Mouse (Mus musculus) megakaryocyte, adult 5-6 weeks (primary cell): ENCODE measurements around the gene Alkbh8. TPM values are rescaled to one million over a fixed set of nuclear protein-coding genes. Genes with fewer than 3 reads are reported as not detected.
A peak's percentile ranks its signal among the peaks of the same experiment; 100 is the strongest.
"Not testable (repeated sequence)": the region's sequence is repeated elsewhere in the genome, so short reads cannot be mapped to it uniquely, and the experiment has no call there.

Source experiments
- ATAC-seq: 2 replicates; pipeline ENCODE4 v1.8.0; 2016; ENCODE audit warnings: mild to moderate bottlenecking, inconsistent platforms; ENCODE audit not compliant: poor library complexity, severe bottlenecking
- total RNA-seq, 2 experiments: library from RNA; stranded (forward) in 1 of 2; stranded (reverse) in 1 of 2; fragments of 153-499, 151-499 nt in 1 of 2; fragments of 221-1000, 200-1000 nt in 1 of 2; gene quantifications; 2 replicates each; pipeline versions ENCODE4 v1.2.3 to v1.2.4; 2015 to 2017

Alkbh8 gene
- total RNA-seq (2015) (6.8 and 8.0 TPM in 2 replicates), total RNA-seq (2017) (8.7 and 9.0 TPM in 2 replicates)

DNA sequence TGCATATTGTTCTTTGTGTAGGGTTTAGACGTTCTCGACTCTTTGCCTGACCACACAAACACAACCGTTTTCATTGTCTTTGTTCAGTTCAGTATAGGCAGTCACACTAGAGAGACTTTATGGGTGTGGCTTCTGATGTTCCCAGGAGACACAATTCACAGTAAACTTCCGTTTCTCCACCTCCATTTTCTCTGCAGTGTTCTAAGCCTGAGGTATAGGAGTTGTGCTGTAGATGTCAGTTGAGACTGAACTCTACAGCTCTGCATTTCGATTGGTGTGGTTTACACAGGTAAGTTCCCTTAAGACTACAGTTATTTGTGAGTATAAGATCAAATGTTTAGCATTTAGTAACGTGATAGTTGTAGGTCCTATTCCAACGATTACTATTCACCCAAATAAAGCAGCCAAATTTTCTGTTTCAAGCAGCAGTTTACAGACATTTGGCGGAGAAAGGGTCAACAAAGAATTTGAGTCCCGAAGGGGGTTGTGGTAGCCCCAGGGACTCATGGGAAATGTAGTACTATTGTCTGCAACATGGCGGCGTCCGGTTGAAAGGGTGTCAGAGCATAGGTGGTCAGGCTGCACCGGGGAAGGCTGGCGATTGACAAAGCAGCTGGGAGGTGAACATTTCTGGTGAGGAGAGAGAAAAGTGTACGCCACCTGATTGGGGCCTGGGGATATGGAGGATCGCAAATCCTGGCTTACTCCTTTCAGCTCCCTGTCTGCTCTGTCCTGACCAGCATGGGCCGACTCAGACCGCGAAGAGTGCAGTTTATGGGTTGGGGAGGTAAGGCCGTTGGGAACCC lies at the start of gene Alkbh8:
Gene Alkbh8, plus strand, starts transcription at position 179 of the 806 bp plus-strand sequence.
- ATAC-seq: peak; percentile 99

DNA sequence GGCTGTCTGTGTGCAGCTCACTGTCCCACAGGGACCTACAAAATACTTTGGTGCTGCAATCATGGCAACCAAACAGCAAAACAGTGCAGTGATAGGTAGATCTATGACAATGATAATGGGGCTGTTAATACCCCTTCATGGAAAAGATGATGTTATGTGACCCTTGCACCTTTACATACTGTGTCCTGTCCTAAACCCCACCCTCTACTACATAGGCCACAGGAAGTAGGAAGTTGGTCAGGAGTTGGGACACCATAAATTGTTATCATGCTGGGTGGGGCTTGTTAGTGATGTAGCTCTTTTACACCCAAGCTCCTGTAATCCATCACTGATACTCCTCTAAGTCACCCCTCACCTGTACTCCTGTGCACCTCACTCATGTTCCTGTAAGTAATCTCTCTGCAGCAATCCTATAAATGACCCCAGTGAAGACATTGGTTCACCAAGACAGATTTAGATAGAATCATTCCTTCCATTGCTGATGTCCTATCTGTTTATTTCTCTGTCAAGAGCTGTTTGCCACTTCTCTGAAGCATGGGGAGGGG lies 25.6 kb upstream of the Alkbh8 start:
- no peak for ATAC-seq

DNA sequence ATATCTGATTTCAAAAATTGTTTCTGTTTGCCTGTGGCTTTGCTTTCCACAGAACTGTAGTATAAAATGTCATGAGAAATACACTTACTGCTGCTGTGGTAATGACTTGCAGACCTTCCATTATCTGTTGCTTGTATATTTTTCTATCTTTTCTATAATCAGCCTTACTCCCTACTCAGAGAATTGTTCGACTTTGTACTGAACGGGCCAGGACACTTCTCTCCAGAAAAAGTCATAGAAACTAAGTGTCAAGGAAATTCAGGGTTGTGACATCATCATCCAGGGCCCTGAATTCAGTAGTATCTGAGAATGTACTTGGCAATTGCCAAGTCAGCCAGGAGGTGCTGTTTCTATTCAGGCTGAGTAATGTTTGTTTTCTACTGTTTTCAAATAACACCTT lies 24.9 kb upstream of the Alkbh8 start:
- ATAC-seq: no peak

DNA sequence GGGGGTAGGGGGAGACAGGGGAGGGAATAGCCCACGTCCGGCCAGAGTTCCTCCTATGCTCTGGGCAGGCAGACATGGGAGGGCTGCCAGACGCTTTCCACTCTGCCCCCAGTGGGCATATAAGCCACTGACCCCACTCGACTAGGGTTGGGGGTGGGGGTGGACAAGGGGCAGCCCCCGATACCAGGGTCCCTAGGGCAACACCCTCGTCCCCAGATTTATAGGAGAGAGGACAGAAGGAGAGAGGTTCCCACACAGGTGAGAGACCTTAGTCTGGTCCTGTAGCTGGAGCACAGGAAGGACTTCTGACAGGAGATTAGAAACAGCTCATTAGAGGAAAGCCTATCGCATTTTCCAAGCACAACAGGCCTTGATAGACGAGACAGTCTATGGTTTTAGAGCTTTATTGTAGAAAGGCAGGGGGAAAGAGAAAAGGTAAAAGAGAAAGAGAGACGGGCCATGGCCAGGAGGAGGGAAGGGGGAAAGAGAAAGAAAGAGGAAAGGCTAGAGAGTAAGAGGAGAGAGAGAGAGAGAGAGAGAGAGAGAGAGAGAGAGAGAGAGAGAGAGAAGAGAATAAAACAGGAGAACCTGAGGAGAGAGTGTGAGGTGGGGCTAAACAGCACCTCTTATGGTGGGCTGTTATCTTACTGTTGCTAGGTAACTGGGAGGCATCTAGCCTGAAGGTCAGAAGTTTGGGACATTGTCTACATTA lies 7.4 kb upstream of the Alkbh8 start:
- not testable (repeated sequence) for ATAC-seq

DNA sequence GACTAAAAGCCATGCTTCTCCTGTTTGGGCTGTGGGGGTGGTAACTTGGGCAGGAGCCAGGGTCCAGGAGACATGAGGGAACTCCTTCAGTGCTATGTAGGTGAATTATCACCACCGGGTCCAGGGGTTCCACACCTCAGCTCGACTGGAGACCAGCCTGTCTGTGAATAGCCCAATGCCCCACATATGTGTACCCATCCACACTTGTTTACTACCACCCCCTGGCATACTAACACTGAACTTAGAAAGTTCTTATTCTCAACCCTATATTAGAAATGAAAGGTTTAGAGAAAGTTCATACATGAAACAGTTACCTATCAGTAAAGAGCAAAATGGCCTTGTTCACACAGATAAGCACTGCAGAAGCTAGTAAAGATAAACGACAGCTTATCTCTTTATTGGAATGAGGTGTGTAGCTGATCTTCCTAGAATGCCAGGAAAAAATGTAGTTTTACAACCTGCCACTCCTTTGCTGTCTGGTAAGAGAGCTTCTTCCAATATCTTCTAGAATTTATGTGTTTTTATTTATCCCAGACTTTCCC lies 6.8 kb upstream of the Alkbh8 start:
- no peak for ATAC-seq

DNA sequence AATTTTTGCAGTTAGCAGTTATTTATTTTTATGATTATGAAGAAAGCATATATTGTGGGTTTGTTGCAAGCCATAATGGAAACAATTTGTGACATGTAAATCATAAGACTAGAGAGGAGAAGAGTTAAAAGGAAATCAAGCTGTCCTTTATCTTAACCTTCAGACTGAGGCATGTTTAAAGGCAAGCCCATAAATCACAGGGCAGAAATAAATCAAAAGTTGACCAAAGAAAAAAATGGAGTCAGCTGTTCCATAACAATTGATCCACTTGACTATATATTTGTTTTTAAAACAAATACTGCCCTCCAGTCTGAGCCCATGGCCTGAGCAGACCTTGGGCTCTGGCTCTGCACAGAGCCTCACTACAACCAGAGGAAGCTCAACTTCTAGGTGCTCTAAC lies 4.6 kb upstream of the Alkbh8 start:
- no peak for ATAC-seq

DNA sequence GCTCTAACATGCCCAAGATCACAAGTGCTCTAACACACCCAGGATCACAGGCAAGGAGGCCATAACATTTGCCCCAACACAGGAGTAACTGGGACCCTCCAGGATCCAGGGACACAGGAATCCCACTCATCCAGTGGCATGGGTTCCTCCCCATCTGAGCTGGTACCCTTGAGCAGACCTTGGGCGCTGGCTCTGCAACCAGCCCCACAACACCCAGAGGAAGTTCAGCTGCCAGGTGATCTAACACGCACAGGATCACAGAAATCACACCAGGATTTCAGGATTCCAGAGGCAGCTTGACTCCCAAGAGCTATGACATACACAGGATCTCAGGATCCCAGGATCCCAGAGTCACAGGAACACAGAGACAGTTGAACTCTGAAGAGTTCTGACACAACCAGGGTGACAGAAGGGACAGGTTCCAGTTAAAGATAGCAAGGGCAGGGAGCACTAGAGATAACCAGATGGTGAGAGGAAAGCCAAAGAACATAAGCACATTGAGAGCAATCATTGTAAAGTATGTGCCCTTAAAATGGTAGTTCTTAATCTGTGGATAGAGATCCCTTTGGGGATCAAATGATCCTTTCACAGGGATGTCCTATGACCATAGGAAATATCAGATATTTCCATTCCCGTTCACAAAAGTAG lies 4.1 kb upstream of the Alkbh8 start:
- ATAC-seq: no peak

DNA sequence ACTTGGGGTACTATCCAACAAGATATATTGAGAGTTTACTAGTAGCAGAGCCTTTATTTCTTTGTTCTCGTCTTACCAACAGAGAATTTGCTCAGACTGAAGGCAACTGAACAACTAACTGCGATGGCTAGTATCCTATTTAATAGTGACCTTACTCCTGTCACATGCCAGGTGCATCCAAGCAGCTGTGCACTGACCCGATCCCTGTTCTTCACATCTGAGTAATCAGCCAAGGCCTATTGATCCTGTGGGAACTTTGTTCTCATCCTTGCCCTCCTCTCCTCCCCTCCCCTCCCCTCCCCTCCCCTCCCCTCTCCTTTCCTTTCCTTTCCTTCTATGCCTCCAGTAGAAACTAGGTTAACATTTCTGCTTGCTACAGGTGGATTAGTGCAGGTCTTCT lies 1.7 kb downstream of the Alkbh8 start:
- no peak for ATAC-seq

DNA sequence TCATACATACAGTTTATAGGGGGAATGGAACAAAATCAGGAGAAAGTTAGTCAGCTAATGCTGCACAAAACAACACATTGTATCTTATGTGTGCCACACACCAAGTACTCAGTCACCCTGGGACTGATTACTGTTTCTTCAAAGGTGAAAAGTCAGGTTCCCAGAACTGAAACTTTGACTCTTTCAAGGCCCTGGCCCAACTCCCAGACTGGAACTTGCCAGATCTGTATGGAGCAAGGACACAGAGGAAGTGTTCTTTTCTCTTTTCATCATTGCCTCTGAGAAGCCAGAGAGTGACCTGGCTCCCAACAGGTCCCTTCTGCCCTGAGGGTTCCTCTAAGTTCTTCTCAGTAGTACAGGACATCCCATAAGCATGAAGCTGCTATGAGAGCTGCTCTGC lies 10.2 kb downstream of the Alkbh8 start:
- no peak for ATAC-seq

DNA sequence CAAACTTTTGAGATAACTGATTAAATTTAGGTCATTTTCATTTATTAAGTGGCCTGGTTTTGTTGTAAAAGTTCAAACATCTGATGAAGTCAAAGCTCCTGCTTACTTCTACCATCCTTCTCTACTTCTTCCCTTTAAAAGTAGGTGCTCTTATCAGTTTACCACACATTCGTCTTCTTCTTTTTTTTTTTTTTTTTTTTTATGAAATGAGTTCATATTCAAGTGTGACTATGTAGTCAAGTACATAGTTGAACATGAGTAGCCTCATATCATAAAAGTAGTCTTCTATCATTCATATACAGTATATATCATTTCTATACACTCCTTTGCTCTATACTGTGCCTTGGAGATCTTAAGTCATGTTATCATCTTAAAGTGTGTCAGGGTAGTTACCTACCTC lies 11.0 kb downstream of the Alkbh8 start:
- ATAC-seq: no peak

DNA sequence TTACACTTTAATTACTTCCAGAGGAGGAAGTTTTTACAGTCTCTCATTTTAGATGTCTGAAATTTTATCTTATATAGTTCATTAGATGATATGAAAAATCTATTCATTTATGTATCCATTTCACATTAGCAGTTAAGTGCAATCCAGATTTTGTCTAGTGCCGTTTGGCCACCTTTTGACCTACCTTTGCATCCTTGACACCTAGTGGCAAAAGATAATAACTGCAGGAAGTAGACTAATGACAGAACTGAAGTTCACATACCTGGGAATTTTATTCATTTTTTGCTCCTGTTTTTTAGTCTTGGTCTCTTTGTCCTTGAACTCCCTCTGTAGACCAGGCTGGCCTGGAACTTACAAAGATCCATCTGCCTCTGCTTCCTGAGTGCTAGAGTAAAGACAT lies 15.1 kb downstream of the Alkbh8 start:
- ATAC-seq: no peak

DNA sequence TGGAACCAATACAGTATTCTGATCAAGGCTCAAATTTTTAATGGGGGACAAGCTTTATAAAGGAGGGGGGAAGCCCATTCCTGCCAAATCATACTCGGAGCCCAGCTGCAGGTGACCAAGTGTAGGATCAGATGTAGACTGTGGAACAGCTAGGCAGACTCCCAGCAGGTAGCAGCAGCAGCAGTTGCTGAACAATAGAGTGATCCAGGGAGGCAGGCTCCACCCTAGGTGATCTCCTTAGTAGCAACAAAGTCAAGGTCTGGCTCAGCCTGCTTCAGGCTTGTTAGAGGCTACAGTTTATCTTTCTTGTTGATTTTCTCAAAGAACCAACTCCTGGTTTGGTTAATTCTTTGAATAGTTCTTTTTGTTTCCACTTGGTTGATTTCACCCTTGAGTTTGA lies 41.4 kb downstream of the Alkbh8 start:
- not testable (repeated sequence) for ATAC-seq

DNA sequence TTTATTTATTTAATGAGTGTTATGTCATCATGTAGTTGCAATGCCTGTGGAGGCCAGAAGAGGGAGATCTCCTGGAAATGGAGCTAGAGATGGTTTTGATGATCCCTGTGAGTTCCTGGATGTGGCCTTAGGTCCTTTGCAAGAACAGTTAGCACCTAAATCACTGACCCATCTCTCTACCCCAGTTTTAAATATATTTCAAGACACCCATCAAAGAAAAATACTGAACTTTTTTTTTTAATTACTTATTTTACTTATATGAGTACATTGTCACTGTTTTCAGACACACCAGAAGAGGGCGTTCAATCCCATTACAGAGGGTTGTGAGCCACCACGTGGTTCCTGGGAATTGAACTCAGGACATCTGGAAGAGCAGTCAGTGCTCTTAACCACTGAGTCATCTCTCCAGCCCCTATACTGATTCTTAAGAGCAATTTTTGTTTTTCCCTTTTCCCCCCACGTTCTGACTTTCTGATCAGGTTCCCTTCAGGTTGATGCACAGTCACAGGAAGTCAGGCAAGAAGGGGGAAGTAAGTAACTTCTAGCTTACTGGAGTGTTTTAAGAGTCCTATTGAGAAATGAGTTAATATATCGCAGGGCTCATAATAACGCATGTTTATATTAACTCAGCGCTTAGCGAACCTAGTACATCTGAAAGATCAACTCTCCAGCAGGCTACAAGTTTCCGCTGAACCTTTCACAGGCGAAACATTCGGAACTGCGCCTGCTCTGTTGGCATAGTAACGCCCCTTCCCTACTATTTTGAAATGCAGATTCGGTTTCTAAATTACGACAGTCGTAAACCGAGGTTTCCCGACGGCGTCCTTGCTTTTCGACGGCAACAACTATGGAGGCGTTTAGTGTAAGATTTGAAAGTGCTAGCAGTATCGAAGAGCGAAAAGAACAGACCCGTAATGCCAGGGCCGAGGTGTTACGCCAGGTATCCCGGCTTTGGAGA lies 68.6 kb downstream of the Alkbh8 start, which contains the start of gene Cwf19l2:
Gene Cwf19l2, plus strand, starts transcription at position 342 of the 958 bp plus-strand sequence.
- peak; percentile 94 for ATAC-seq

DNA sequence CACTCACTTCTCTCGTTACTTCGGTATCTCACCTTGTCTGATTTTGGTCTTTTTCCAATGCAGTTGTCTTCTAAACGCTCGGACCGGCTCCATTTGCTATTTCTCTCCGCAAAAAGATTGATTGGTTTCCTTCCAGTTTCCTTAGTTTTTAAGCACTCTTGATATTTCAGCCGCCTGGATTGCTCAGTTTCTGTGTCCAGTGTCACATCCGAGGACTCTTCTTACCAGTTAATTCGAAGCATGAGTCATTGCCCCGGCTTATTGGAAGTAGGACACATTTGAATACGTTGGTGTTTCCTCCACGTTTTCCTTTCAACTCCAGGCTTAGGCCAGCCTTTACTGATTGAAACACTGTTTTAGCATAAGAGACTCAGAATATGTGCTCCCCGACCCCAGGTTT lies 69.4 kb downstream of the Alkbh8 start:
- peak; percentile 16; the same call in 1 of the 2 replicates for ATAC-seq

DNA sequence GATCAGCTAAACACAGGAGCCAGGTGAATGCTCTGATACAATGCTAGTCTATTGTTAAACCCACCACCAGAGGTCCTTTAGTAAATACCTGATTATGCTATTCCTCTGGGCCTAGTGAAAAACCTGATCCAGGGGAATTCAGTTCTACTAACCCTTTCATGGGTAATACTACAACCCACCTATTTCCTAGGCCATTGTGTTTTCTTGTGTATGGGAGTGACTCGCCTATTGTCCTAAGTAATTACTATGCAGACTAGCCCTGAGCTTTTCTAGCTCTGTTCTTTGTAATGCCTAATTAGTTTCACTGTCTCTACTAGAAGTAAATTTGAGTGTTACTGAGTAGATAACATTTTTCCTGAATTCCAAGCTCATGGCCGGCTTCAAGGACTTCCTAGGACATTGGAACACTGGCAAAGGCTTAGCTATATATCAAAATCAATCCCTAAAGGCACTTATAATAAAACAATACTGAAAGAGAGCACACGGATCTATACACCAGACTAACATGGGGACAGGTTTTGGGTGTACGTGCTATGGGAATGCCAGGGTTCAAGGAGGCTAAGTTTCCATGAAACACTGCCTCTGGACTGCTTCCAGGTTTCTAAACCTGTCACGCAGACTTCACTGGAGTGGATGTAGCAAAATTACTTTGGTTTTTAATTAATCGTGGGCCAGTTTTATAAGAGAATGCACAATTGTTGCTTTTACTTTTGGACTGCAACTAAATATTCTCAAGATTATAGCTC lies 104.8 kb downstream of the Alkbh8 start:
- not testable (repeated sequence) for ATAC-seq
